Mouse (Mus musculus): Measurements from ENCODE around the gene Vmn1r195. TPM values are rescaled to one million over a fixed set of nuclear protein-coding genes. Genes with fewer than 3 reads are reported as not detected.
"Not testable (repeated sequence)": the region's sequence is repeated elsewhere in the genome, so short reads cannot be mapped to it uniquely, and the experiment has no call there.

The Vmn1r195 gene
- not detected in 2 replicates for total RNA-seq (2014; rRNA removed)
- not detected in 2 replicates for polyA plus RNA-seq (2015; fragmentation: Nextera tagmentation; extraction: Ambion mirVana)

GRCm38 (mm10) chr13:22270222-22270621 is at the start of gene Vmn1r195:
TSS of gene Vmn1r195 (plus strand) at chr13:22270522.
- not testable (repeated sequence) for ATAC-seq (ENCODE audit: low FRiP score); H3K4me3 ChIP-seq (ENCODE audit: low read depth, low read length)

GRCm38 (mm10) chr13:22223060-22223459 is 47.3 kb upstream of the Vmn1r195 start, which contains the start of gene Vmn1r193:
TSS of gene Vmn1r193 (minus strand) at chr13:22223160.
- H3K27ac ChIP-seq (ENCODE audit: low read depth, low read length); DNase-seq (ENCODE audit: low spot score); H3K27me3 ChIP-seq (ENCODE audit: insufficient read depth, low read length); H3K4me1 ChIP-seq (ENCODE audit: insufficient read depth, low read length); H3K36me3 ChIP-seq (ENCODE audit: insufficient read depth, low read length); H3K4me2 ChIP-seq (ENCODE audit: low read depth, low read length, poor library complexity, severe bottlenecking); H3K4me3 ChIP-seq (ENCODE audit: low read depth, low read length); H3K9me3 ChIP-seq (ENCODE audit: low read length); ATAC-seq (ENCODE audit: low FRiP score); H3K9ac ChIP-seq (replicated peaks; ENCODE audit: low read length, poor library complexity, severe bottlenecking): not testable (repeated sequence)
- WGBS = 76% methylated on average over 1 of the region's 1 CpGs

More at GRCm38 (mm10) chr13:22270222-22270621, at the start of gene Vmn1r195:
- not testable (repeated sequence) for H3K9me3 ChIP-seq (ENCODE audit: low read length); H3K4me2 ChIP-seq (ENCODE audit: low read depth, low read length, poor library complexity, severe bottlenecking); H3K27ac ChIP-seq (ENCODE audit: low read depth, low read length); DNase-seq (ENCODE audit: low spot score); H3K9ac ChIP-seq (replicated peaks; ENCODE audit: low read length, poor library complexity, severe bottlenecking); H3K27me3 ChIP-seq (ENCODE audit: insufficient read depth, low read length); H3K4me1 ChIP-seq (ENCODE audit: insufficient read depth, low read length); H3K36me3 ChIP-seq (ENCODE audit: insufficient read depth, low read length)
- WGBS = 100% methylated on average over 1 of the region's 1 CpGs

GRCm38 (mm10) chr13:22243915-22244314 is 26.4 kb upstream of the Vmn1r195 start, which contains the start of gene Vmn1r194:
TSS of gene Vmn1r194 (plus strand) at chr13:22244215.
- ATAC-seq (ENCODE audit: low FRiP score) = no peak
- H3K4me1 ChIP-seq (ENCODE audit: insufficient read depth, low read length) = no peaks in the 10 kb centered on the region
- DNase-seq (ENCODE audit: low spot score) = no peak
- H3K27ac ChIP-seq (ENCODE audit: low read depth, low read length) = no peak within 1 kb of the TSS
- H3K4me3 ChIP-seq (ENCODE audit: low read depth, low read length) = no peak within 1 kb of the TSS
- H3K9ac ChIP-seq (replicated peaks; ENCODE audit: low read length, poor library complexity, severe bottlenecking) = no peak within 1 kb of the TSS
- no peaks in the 10 kb centered on the region for H3K9me3 ChIP-seq (ENCODE audit: low read length)
- no peak within 1 kb of the TSS for H3K4me2 ChIP-seq (ENCODE audit: low read depth, low read length, poor library complexity, severe bottlenecking)
- no peak for TF ChIP-seq CTCF (IDR thresholded peaks at IDR 0.05)
- WGBS = 56% methylated on average over 1 of the region's 1 CpGs
- no peaks in the 10 kb centered on the region for H3K27me3 ChIP-seq (ENCODE audit: insufficient read depth, low read length)
- H3K36me3 ChIP-seq (ENCODE audit: insufficient read depth, low read length) = no peaks in the 10 kb centered on the region

GRCm38 (mm10) chr13:22271721-22272120 is 1.4 kb downstream of the Vmn1r195 start:
- H3K9me3 ChIP-seq (ENCODE audit: low read length) = no peaks in the 10 kb centered on the region
- no peak for TF ChIP-seq CTCF (IDR thresholded peaks at IDR 0.05)
- WGBS = 19% methylated on average over 2 of the region's 2 CpGs
- no peak overlapping the region for H3K9ac ChIP-seq (replicated peaks; ENCODE audit: low read length, poor library complexity, severe bottlenecking)
- H3K27ac ChIP-seq (ENCODE audit: low read depth, low read length) = no peak overlapping the region
- H3K4me3 ChIP-seq (ENCODE audit: low read depth, low read length) = no peak overlapping the region
- DNase-seq (ENCODE audit: low spot score) (no peak), ATAC-seq (ENCODE audit: low FRiP score) (peak; percentile 65)
- no peak overlapping the region for H3K4me2 ChIP-seq (ENCODE audit: low read depth, low read length, poor library complexity, severe bottlenecking)
- H3K27me3 ChIP-seq (ENCODE audit: insufficient read depth, low read length) = no peaks in the 10 kb centered on the region
- H3K4me1 ChIP-seq (ENCODE audit: insufficient read depth, low read length) = no peaks in the 10 kb centered on the region
- H3K36me3 ChIP-seq (ENCODE audit: insufficient read depth, low read length) = no peaks in the 10 kb centered on the region

- peak; percentile 39 for TF ChIP-seq CTCF (IDR thresholded peaks at IDR 0.05)
- H3K4me1 ChIP-seq (ENCODE audit: insufficient read depth, low read length) = no peaks in the 10 kb centered on the region
- ATAC-seq (ENCODE audit: low FRiP score) (no peak), DNase-seq (ENCODE audit: low spot score) (peak; percentile 4)
- H3K27me3 ChIP-seq (ENCODE audit: insufficient read depth, low read length) = no peaks in the 10 kb centered on the region
- H3K36me3 ChIP-seq (ENCODE audit: insufficient read depth, low read length) = no peaks in the 10 kb centered on the region
- H3K9me3 ChIP-seq (ENCODE audit: low read length) = no peaks in the 10 kb centered on the region
- no peak overlapping the region for H3K27ac ChIP-seq (ENCODE audit: low read depth, low read length)
- no peak overlapping the region for H3K4me2 ChIP-seq (ENCODE audit: low read depth, low read length, poor library complexity, severe bottlenecking)
- WGBS = 79% methylated on average over 2 of the region's 2 CpGs
- no peak overlapping the region for H3K9ac ChIP-seq (replicated peaks; ENCODE audit: low read length, poor library complexity, severe bottlenecking)
- H3K4me3 ChIP-seq (ENCODE audit: low read depth, low read length) = no peak overlapping the region
Observed at GRCm38 (mm10) chr13:22284578-22284977, 14.3 kb downstream of the Vmn1r195 start.

- Histone ChIP-seq H3K4me3 (ENCODE audit: low read depth, low read length) (no peak within 1 kb of the TSS), H3K4me2 (ENCODE audit: low read depth, low read length, poor library complexity, severe bottlenecking) (no peak within 1 kb of the TSS), H3K36me3 (ENCODE audit: insufficient read depth, low read length) (no peaks in the 10 kb centered on the region), H3K9me3 (ENCODE audit: low read length) (no peaks in the 10 kb centered on the region), H3K27me3 (ENCODE audit: insufficient read depth, low read length) (no peaks in the 10 kb centered on the region), H3K9ac (replicated peaks; ENCODE audit: low read length, poor library complexity, severe bottlenecking) (no peak within 1 kb of the TSS), H3K27ac (ENCODE audit: low read depth, low read length) (no peak within 1 kb of the TSS), H3K4me1 (ENCODE audit: insufficient read depth, low read length) (no peaks in the 10 kb centered on the region)
- 67% methylated on average over 2 of the region's 2 CpGs for WGBS
- DNase-seq (ENCODE audit: low spot score) (no peak), ATAC-seq (ENCODE audit: low FRiP score) (no peak)
- no peak for TF ChIP-seq CTCF (IDR thresholded peaks at IDR 0.05)
Observed at GRCm38 (mm10) chr13:22289620-22290019, 19.3 kb downstream of the Vmn1r195 start, which contains the start of gene Vmn1r196. TSS of gene Vmn1r196 (plus strand) at chr13:22289920.

GRCm38 (mm10) chr13:22308075-22308474 is 37.8 kb downstream of the Vmn1r195 start:
- not testable (repeated sequence) for H3K4me2 ChIP-seq (ENCODE audit: low read depth, low read length, poor library complexity, severe bottlenecking); H3K4me3 ChIP-seq (ENCODE audit: low read depth, low read length); DNase-seq (ENCODE audit: low spot score); ATAC-seq (ENCODE audit: low FRiP score); H3K9ac ChIP-seq (replicated peaks; ENCODE audit: low read length, poor library complexity, severe bottlenecking); H3K27ac ChIP-seq (ENCODE audit: low read depth, low read length); H3K36me3 ChIP-seq (ENCODE audit: insufficient read depth, low read length); H3K4me1 ChIP-seq (ENCODE audit: insufficient read depth, low read length); H3K27me3 ChIP-seq (ENCODE audit: insufficient read depth, low read length); H3K9me3 ChIP-seq (ENCODE audit: low read length)
- WGBS = 88% methylated on average over 5 of the region's 5 CpGs
